Mouse (Mus musculus) spleen, postnatal 14 days (tissue): ENCODE data around the gene Hoxa3.

ENCODE experiments used
- DNase-seq, 2 experiments: peaks; one replicate each; pipeline ENCODE4 v3.0.0; 2021 to 2022; ENCODE audit warnings: low spot score in 2 of 2

The Hoxa3 gene

GRCm38 (mm10) chr6:52155471-52155870 is 57.7 kb downstream of the Hoxa3 start:
- no peak for DNase-seq

DNA sequence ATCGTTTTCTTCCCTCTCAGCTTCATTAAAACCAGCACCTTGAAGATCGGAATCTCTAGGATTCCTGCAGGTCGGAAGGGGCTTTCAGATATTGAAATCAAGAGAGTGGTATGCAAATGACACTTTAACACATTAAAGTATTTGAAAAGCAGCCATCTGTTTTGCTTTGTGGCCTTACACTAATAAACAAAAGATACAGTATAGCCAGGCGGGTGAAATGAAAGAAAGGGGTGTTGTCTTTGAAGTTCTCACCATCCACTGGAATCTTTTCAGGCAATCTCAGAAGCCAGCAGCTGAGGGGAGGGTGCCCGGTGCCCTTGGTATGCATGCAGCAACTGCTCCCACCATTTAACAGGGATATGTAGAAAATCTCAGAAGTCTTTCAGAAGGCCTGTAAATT is 59.1 kb downstream of the Hoxa3 start:
- DNase-seq: no peak

DNA sequence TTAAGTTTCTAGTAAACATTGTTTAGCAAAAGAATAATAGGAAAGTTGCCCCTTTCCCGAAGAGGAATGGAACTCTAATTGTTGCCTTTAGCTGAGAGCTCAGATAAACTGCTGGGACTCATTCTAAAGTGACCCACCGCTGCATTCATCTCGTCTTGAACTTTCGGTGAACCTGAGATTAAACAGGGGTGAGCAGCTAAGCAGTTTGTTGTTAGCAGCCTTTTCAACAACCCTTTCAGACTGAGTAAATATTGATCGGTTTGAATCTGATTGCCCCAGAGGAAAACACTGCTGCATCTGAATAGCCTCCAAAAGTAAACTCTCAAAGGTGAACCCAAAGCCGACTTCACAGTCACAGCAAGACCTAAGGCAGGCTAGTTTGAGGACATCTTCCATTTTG is 59.9 kb downstream of the Hoxa3 start:
- DNase-seq: no peak

- DNase-seq: no peak
Measured at GRCm38 (mm10) chr6:52152226-52153193, 60.6 kb downstream of the Hoxa3 start.

GRCm38 (mm10) chr6:52151571-52151970 is 61.6 kb downstream of the Hoxa3 start:
- DNase-seq: no peak

GRCm38 (mm10) chr6:52150401-52150966 is 62.7 kb downstream of the Hoxa3 start:
- DNase-seq: no peak

GRCm38 (mm10) chr6:52139115-52139514 is 74.0 kb downstream of the Hoxa3 start:
- no peak for DNase-seq

- DNase-seq: no peak
Measured at GRCm38 (mm10) chr6:52138576-52138975, 74.6 kb downstream of the Hoxa3 start.

- DNase-seq: no peak
Measured at GRCm38 (mm10) chr6:52137841-52138535, 75.1 kb downstream of the Hoxa3 start.

DNA sequence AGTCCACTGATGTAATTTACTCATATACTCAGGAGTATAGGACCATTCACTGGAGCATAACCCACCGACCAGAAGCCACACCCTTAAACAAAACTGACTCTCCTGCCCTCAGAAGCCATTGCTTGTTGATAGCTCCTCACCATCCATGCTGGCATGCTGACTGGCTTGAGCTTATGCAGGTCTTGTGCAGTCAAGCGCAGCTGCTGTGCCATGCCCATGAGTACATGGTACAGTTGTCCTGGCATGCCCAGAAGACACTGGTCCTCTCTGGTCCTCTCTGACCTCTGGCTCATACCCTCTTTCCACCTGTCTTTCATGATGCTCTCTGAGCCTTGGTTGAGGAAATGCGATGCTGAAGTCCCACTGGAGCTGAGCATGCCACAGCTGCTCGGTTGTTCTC is 89.5 kb downstream of the Hoxa3 start:
- DNase-seq: no peak

- DNase-seq: no peak
Measured at GRCm38 (mm10) chr6:52121173-52121572, 92.0 kb downstream of the Hoxa3 start.
